In genomic region chr9:119982241-119982811, GRCm38 (mm10) we compare ENCODE assay signal across 8 mouse cellular contexts. TPM values are rescaled to one million over a fixed set of nuclear protein-coding genes. Genes with fewer than 3 reads are reported as not detected.
DNase-seq lines count a peak whose midpoint lies in the region; ATAC-seq and TF ChIP-seq lines count a peak whose summit lies in the region.

No protein-coding gene starts in this region.

- H3K4me2 ChIP-seq in embryonic facial prominence, embryonic 11.5 days (ENCODE audit: low read depth, low read length) = peak overlapping the region; percentile 95
- peak overlapping the region; percentile 87 for H3K4me2 ChIP-seq in heart, postnatal 0 days (ENCODE audit: low read depth, low read length)

- TF ChIP-seq CTCF in heart, postnatal 0 days (IDR thresholded peaks at IDR 0.05; ENCODE audit: low read depth) = peak; percentile 52

- TF ChIP-seq EP300 in heart, postnatal 0 days (IDR thresholded peaks at IDR 0.05; ENCODE audit: low read depth) = no peak

- no peaks in the 10 kb centered on the region for H3K9me3 ChIP-seq in embryonic facial prominence, embryonic 11.5 days (replicated peaks; ENCODE audit: control insufficient read depth, low read length)
- no peaks in the 10 kb centered on the region for H3K9me3 ChIP-seq in heart, postnatal 0 days (replicated peaks; ENCODE audit: control insufficient read depth, low read length)

- WGBS in embryonic facial prominence, embryonic 11.5 days = 2% methylated on average over 11 of the region's 11 CpGs
- WGBS in heart, postnatal 0 days = 2% methylated on average over 11 of the region's 11 CpGs

- peak; percentile 79 to 88 for DNase-seq in adrenal gland, adult (ENCODE audit: inconsistent age in 2 of 2, low spot score in 1 of 2)
- no peak for DNase-seq in adrenal gland, postnatal 4 days (ENCODE audit: low spot score in 2 of 2)
- DNase-seq in adipocyte (ENCODE audit: low spot score) = peak; percentile 62
- DNase-seq in embryonic facial prominence, embryonic 11.5 days (ENCODE audit: low spot score) = peak; percentile 56
- DNase-seq in heart, postnatal 0 days (ENCODE audit: low spot score) = peak; percentile 69
- DNase-seq in kidney, postnatal 14 days = peak; percentile 76
- peak; percentile 85 to 88 for DNase-seq in lung, postnatal 4 days
- peak; percentile 58 for DNase-seq in skeletal muscle tissue, adult 2 months (ENCODE audit: low read depth, low spot score)

- H3K27me3 ChIP-seq in embryonic facial prominence, embryonic 11.5 days (ENCODE audit: control insufficient read depth, insufficient read depth, low read length) = no peaks in the 10 kb centered on the region
- H3K27me3 ChIP-seq in heart, postnatal 0 days (ENCODE audit: control insufficient read depth, insufficient read depth, low read length) = no peaks in the 10 kb centered on the region

- H3K9ac ChIP-seq in embryonic facial prominence, embryonic 11.5 days (replicated peaks; ENCODE audit: low read length) = peak overlapping the region; percentile 62; the same call in 1 of the 2 replicates
- H3K9ac ChIP-seq in heart, postnatal 0 days (replicated peaks; ENCODE audit: low read depth, low read length) = peak overlapping the region; percentile 92

- H3K36me3 ChIP-seq in embryonic facial prominence, embryonic 11.5 days (replicated peaks; ENCODE audit: control insufficient read depth, insufficient read depth, low read depth, low read length) = no peaks in the 10 kb centered on the region
- H3K36me3 ChIP-seq in heart, postnatal 0 days (replicated peaks; ENCODE audit: control insufficient read depth, insufficient read depth, low read length) = no peaks in the 10 kb centered on the region

- peak; percentile 30 for ATAC-seq in embryonic facial prominence, embryonic 11.5 days (replicated peaks; ENCODE audit: insufficient number of reproducible peaks, low FRiP score, low TSS enrichment, low read depth)
- peak; percentile 31 for ATAC-seq in heart, postnatal 0 days (ENCODE audit: insufficient read depth, low read depth)

- peaks cover 31% of the 10 kb centered on the region for H3K4me1 ChIP-seq in embryonic facial prominence, embryonic 11.5 days (ENCODE audit: control insufficient read depth, insufficient read depth, low read length)
- peaks cover 45% of the 10 kb centered on the region for H3K4me1 ChIP-seq in heart, postnatal 0 days (ENCODE audit: control insufficient read depth, insufficient read depth)

- H3K27ac ChIP-seq in embryonic facial prominence, embryonic 11.5 days (replicated peaks; ENCODE audit: low read depth, low read length) = peak overlapping the region; percentile 93
- peak overlapping the region; percentile 99 for H3K27ac ChIP-seq in heart, postnatal 0 days (ENCODE audit: low read depth)

- peak overlapping the region; percentile 65 for H3K4me3 ChIP-seq in embryonic facial prominence, embryonic 11.5 days (ENCODE audit: low read depth, low read length)
- peak overlapping the region; percentile 95 for H3K4me3 ChIP-seq in heart, postnatal 0 days (ENCODE audit: low read depth, low read length)

RNA-seq across cellular contexts. Expression of gene Csrnp1, which starts 2.1 kb away (rescaled TPM):
- total RNA-seq in adrenal gland, postnatal 4 days (2021) = 10 to 100 TPM; 18.0 to 18.1 TPM
- polyA plus RNA-seq in embryonic facial prominence, embryonic 11.5 days (2014; fragmentation: Nextera tagmentation; extraction: Ambion mirVana) = 1.5 and 2.1 TPM in 2 replicates
- total RNA-seq in heart, postnatal 0 days (2014; rRNA removed; ENCODE audit: low replicate concordance) = 23.8 and 96.9 TPM in 2 replicates
- 4.0 and 4.2 TPM in 2 replicates for polyA plus RNA-seq in heart, postnatal 0 days (2015; fragmentation: Nextera tagmentation; extraction: Ambion mirVana)

RNA-seq across cellular contexts. Expression of gene Xirp1, which starts 41.1 kb away (rescaled TPM):
- total RNA-seq in adrenal gland, postnatal 4 days (2021) = 1 to 10 TPM; 2.2 to 5.6 TPM
- polyA plus RNA-seq in embryonic facial prominence, embryonic 11.5 days (2014; fragmentation: Nextera tagmentation; extraction: Ambion mirVana) = 0.06 and 0.13 TPM in 2 replicates
- total RNA-seq in heart, postnatal 0 days (2014; rRNA removed; ENCODE audit: low replicate concordance) = 140 and 178 TPM in 2 replicates
- polyA plus RNA-seq in heart, postnatal 0 days (2015; fragmentation: Nextera tagmentation; extraction: Ambion mirVana) = 38.4 and 45.1 TPM in 2 replicates

RNA-seq across cellular contexts. Expression of gene Ttc21a, which starts 44.9 kb away (rescaled TPM):
- under 1 TPM; 0.34 TPM for total RNA-seq in adrenal gland, postnatal 4 days (2021)
- polyA plus RNA-seq in embryonic facial prominence, embryonic 11.5 days (2014; fragmentation: Nextera tagmentation; extraction: Ambion mirVana) = 0.10 and 0.33 TPM in 2 replicates
- 0.27 TPM in 1 of 2 replicates, not detected in the other for total RNA-seq in heart, postnatal 0 days (2014; rRNA removed; ENCODE audit: low replicate concordance)
- polyA plus RNA-seq in heart, postnatal 0 days (2015; fragmentation: Nextera tagmentation; extraction: Ambion mirVana) = 0.05 and 0.07 TPM in 2 replicates

RNA-seq across cellular contexts. Expression of gene Gorasp1, which starts 45.0 kb away (rescaled TPM):
- 10 to 100 TPM; 26.9 to 27.1 TPM for total RNA-seq in adrenal gland, postnatal 4 days (2021)
- polyA plus RNA-seq in embryonic facial prominence, embryonic 11.5 days (2014; fragmentation: Nextera tagmentation; extraction: Ambion mirVana) = 18.3 and 20.1 TPM in 2 replicates
- total RNA-seq in heart, postnatal 0 days (2014; rRNA removed; ENCODE audit: low replicate concordance) = 10.0 and 63.5 TPM in 2 replicates
- polyA plus RNA-seq in heart, postnatal 0 days (2015; fragmentation: Nextera tagmentation; extraction: Ambion mirVana) = 14.1 and 16.8 TPM in 2 replicates

Comparison
In these comparisons a context has a peak if more than half of its experiments do, and no peak if none do; other contexts are left out.
1. DNase-seq: peak in adrenal gland, adult (2 of 2), adipocyte (single experiment), embryonic facial prominence, embryonic 11.5 days (single experiment), heart, postnatal 0 days (single experiment), kidney, postnatal 14 days (single experiment), lung, postnatal 4 days (2 of 2) and skeletal muscle tissue, adult 2 months (single experiment); none in adrenal gland, postnatal 4 days (0 of 2).
2. RNA of gene Xirp1, which starts 41.1 kb away (total RNA-seq): 140 to 178 TPM in heart, postnatal 0 days; 2.2 to 5.6 TPM in adrenal gland, postnatal 4 days; every median in the first group is over 10 times any median in the second.